Mouse (Mus musculus) MEL (cell line): Measurements from ENCODE around the gene Olfr554. TPM values are rescaled to one million over a fixed set of nuclear protein-coding genes. Genes with fewer than 3 reads are reported as not detected.

Experiments used
- DNase-seq: peaks from one replicate; pipeline ENCODE4 v3.0.0; 2011; ENCODE audit warnings: low read depth, low spot score
- H3K27ac ChIP-seq: 2 replicates; pipeline ENCODE4 v1.5.1; 2012; ENCODE audit warnings: low read depth, mild to moderate bottlenecking, control low read depth, low read length, moderate library complexity; ENCODE audit not compliant: control insufficient read depth
- H3K27me3 ChIP-seq, 2 experiments: fragments of 150-350 bp in 1 of 2; sonication (generic) in 1 of 2; 2 replicates each; pipeline ENCODE4 v1.6.1; 2012; ENCODE audit warnings: low read length in 2 of 2, mild to moderate bottlenecking in 2 of 2, improper control_type of control experiment in 1 of 2, moderate library complexity in 1 of 2; ENCODE audit not compliant: insufficient read depth in 2 of 2, control insufficient read depth in 1 of 2
- H3K36me3 ChIP-seq, 2 experiments: 2 replicates each; pipeline ENCODE4 v1.6.1; 2012 to 2014; ENCODE audit warnings: low read length in 2 of 2, improper control_type of control experiment in 1 of 2, inconsistent platforms in 1 of 2, mild to moderate bottlenecking in 1 of 2; ENCODE audit not compliant: insufficient read depth in 2 of 2, control insufficient read depth in 1 of 2
- H3K4me1 ChIP-seq, 2 experiments: fragments of 150-350 bp in 1 of 2; sonication (generic) in 1 of 2; 2 replicates each; pipeline ENCODE4 v1.6.1; 2012; ENCODE audit warnings: low read length in 2 of 2, improper control_type of control experiment in 1 of 2, mild to moderate bottlenecking in 1 of 2; ENCODE audit not compliant: insufficient read depth in 2 of 2, control insufficient read depth in 1 of 2
- H3K4me3 ChIP-seq, 2 experiments: fragments of 150-350 bp in 1 of 2; sonication (generic) in 1 of 2; 2 replicates each; pipeline ENCODE4 v1.5.1; 2012; ENCODE audit warnings: low read depth in 2 of 2, low read length in 2 of 2, mild to moderate bottlenecking in 2 of 2, moderate library complexity in 2 of 2, control low read depth in 1 of 2, improper control_type of control experiment in 1 of 2; ENCODE audit not compliant: control insufficient read depth in 1 of 2, insufficient read depth in 1 of 2
- H3K79me2 ChIP-seq: 2 replicates; pipeline ENCODE4 v1.6.1; 2012; ENCODE audit warnings: mild to moderate bottlenecking, low read length, moderate library complexity; ENCODE audit not compliant: control insufficient read depth, poor library complexity, insufficient read depth
- H3K9ac ChIP-seq: 2 replicates; pipeline ENCODE4 v1.6.1; 2012; ENCODE audit warnings: low read depth, mild to moderate bottlenecking, control low read depth, low read length, moderate library complexity; ENCODE audit not compliant: control insufficient read depth, poor library complexity, severe bottlenecking
- H3K9me3 ChIP-seq: fragments of 150-350 bp; sonication (generic); replicated peaks from 2 replicates; pipeline ENCODE4 v1.6.1; 2012; ENCODE audit warnings: mild to moderate bottlenecking, low read length, improper control_type of control experiment, moderate library complexity; ENCODE audit not compliant: insufficient read depth
- CHD1 ChIP-seq: IDR thresholded peaks from 2 replicates; pipeline ENCODE4 v1.6.1; 2012; ENCODE audit warnings: low read depth, mild to moderate bottlenecking, inconsistent platforms, low read length, improper control_type of control experiment
- CHD2 ChIP-seq: IDR thresholded peaks from 2 replicates; pipeline ENCODE4 v1.6.1; 2011; ENCODE audit warnings: low read length, improper control_type of control experiment
- CTCF ChIP-seq, 3 experiments: IDR thresholded peaks in 2 of 3; conservative IDR thresholded peaks in 1 of 3; 2 replicates each; pipeline ENCODE4 v1.5.1; 2011 to 2012; ENCODE audit warnings: low read length in 3 of 3, low read depth in 2 of 3, mild to moderate bottlenecking in 2 of 3, improper control_type of control experiment in 1 of 3, inconsistent platforms in 1 of 3, mixed read lengths in 1 of 3, moderate library complexity in 1 of 3; ENCODE audit not compliant: control insufficient read depth in 1 of 3, insufficient read depth in 1 of 3, poor library complexity in 1 of 3, severe bottlenecking in 1 of 3
- E2F4 ChIP-seq: IDR thresholded peaks from 2 replicates; pipeline ENCODE4 v1.6.1; 2011; ENCODE audit warnings: low read depth, low read length, improper control_type of control experiment, borderline replicate concordance
- GATA1 ChIP-seq: IDR thresholded peaks from 2 replicates; pipeline ENCODE4 v1.6.1; 2011; ENCODE audit warnings: low read depth, low read length, improper control_type of control experiment
- HCFC1 ChIP-seq: IDR thresholded peaks from 2 replicates; pipeline ENCODE4 v1.6.1; 2012; ENCODE audit warnings: low read depth, mild to moderate bottlenecking, inconsistent platforms, low read length, improper control_type of control experiment, moderate library complexity
- JUND ChIP-seq: IDR thresholded peaks from 2 replicates; pipeline ENCODE4 v1.6.1; 2011; ENCODE audit warnings: low read depth, mild to moderate bottlenecking, improper control_type of control experiment, low read length
- MAFK ChIP-seq: IDR thresholded peaks from 2 replicates; pipeline ENCODE4 v1.6.1; 2011; ENCODE audit warnings: low read depth, mild to moderate bottlenecking, low read length, improper control_type of control experiment, borderline replicate concordance
- MAX ChIP-seq: IDR thresholded peaks from 2 replicates; pipeline ENCODE4 v1.6.1; 2011; ENCODE audit warnings: low read length, improper control_type of control experiment
- MAZ ChIP-seq: IDR thresholded peaks from 2 replicates; pipeline ENCODE4 v1.6.1; 2012; ENCODE audit warnings: low read depth, mild to moderate bottlenecking, inconsistent platforms, low read length, improper control_type of control experiment
- MEF2A ChIP-seq: IDR thresholded peaks from 2 replicates; pipeline ENCODE4 v1.6.1; 2014; ENCODE audit warnings: low read depth, mild to moderate bottlenecking, inconsistent platforms, low read length, improper control_type of control experiment; ENCODE audit not compliant: poor library complexity, insufficient replicate concordance, severe bottlenecking; ENCODE audit errors: extremely low read depth
- MXI1 ChIP-seq: IDR thresholded peaks from 2 replicates; pipeline ENCODE4 v1.6.1; 2011; ENCODE audit warnings: mild to moderate bottlenecking, low read depth, low read length, improper control_type of control experiment
- MYC ChIP-seq: IDR thresholded peaks from 2 replicates; pipeline ENCODE4 v1.6.1; 2011; ENCODE audit warnings: low read depth, mild to moderate bottlenecking, low read length, improper control_type of control experiment, moderate library complexity
- NELFE ChIP-seq: IDR thresholded peaks from 2 replicates; pipeline ENCODE4 v1.6.1; 2011; ENCODE audit warnings: low read depth, low read length, improper control_type of control experiment
- NRF1 ChIP-seq: IDR thresholded peaks from 2 replicates; pipeline ENCODE4 v1.6.1; 2014; ENCODE audit warnings: low read depth, mild to moderate bottlenecking, inconsistent platforms, low read length, improper control_type of control experiment, moderate library complexity; ENCODE audit not compliant: poor library complexity, insufficient read depth, severe bottlenecking
- POLR2A ChIP-seq, 2 experiments: IDR thresholded peaks; 2 replicates each; pipeline ENCODE4 v1.6.1; 2011 to 2012; ENCODE audit warnings: low read length in 2 of 2, mild to moderate bottlenecking in 2 of 2, control low read depth in 1 of 2, improper control_type of control experiment in 1 of 2, low read depth in 1 of 2, moderate library complexity in 1 of 2; ENCODE audit not compliant: control insufficient read depth in 1 of 2, insufficient read depth in 1 of 2, poor library complexity in 1 of 2
- RAD21 ChIP-seq: IDR thresholded peaks from 2 replicates; pipeline ENCODE4 v1.6.1; 2011; ENCODE audit warnings: mild to moderate bottlenecking, low read depth, low read length, improper control_type of control experiment
- SIN3A ChIP-seq: IDR thresholded peaks from 2 replicates; pipeline ENCODE4 v1.6.1; 2012; ENCODE audit warnings: low read length, improper control_type of control experiment, inconsistent platforms
- SMC3 ChIP-seq: IDR thresholded peaks from 2 replicates; pipeline ENCODE4 v1.6.1; 2011; ENCODE audit warnings: low read depth, low read length, improper control_type of control experiment
- TAL1 ChIP-seq: IDR thresholded peaks from 2 replicates; pipeline ENCODE4 v1.6.1; 2012; ENCODE audit warnings: mild to moderate bottlenecking, inconsistent platforms, low read length, moderate library complexity, mixed read lengths
- TCF12 ChIP-seq: IDR thresholded peaks from 2 replicates; pipeline ENCODE4 v1.6.1; 2014; ENCODE audit warnings: low read depth, mild to moderate bottlenecking, inconsistent platforms, low read length, improper control_type of control experiment, moderate library complexity
- UBTF ChIP-seq: IDR thresholded peaks from 2 replicates; pipeline ENCODE4 v1.6.1; 2012; ENCODE audit warnings: low read depth, mild to moderate bottlenecking, inconsistent platforms, low read length, improper control_type of control experiment, moderate library complexity, borderline replicate concordance; ENCODE audit not compliant: insufficient read depth
- USF2 ChIP-seq, 2 experiments: IDR thresholded peaks; 2 replicates each; pipeline ENCODE4 v1.6.1; 2011 to 2012; ENCODE audit warnings: improper control_type of control experiment in 2 of 2, low read length in 2 of 2, borderline replicate concordance in 1 of 2, inconsistent platforms in 1 of 2, low read depth in 1 of 2, mild to moderate bottlenecking in 1 of 2; ENCODE audit not compliant: insufficient read depth in 1 of 2
- ZC3H11A ChIP-seq: IDR thresholded peaks from 2 replicates; pipeline ENCODE4 v1.6.1; 2012; ENCODE audit warnings: low read depth, mild to moderate bottlenecking, inconsistent platforms, low read length, improper control_type of control experiment
- ZKSCAN1 ChIP-seq: IDR thresholded peaks from 2 replicates; pipeline ENCODE4 v1.6.1; 2012; ENCODE audit warnings: low read depth, mild to moderate bottlenecking, inconsistent platforms, low read length, improper control_type of control experiment, moderate library complexity
- ZMIZ1 ChIP-seq: IDR thresholded peaks from 2 replicates; pipeline ENCODE4 v1.6.1; 2012; ENCODE audit warnings: low read depth, mild to moderate bottlenecking, inconsistent platforms, low read length, improper control_type of control experiment, moderate library complexity
- ZNF384 ChIP-seq: IDR thresholded peaks from 2 replicates; pipeline ENCODE4 v1.6.1; 2012; ENCODE audit warnings: low read depth, mild to moderate bottlenecking, inconsistent platforms, low read length, improper control_type of control experiment
- polyA plus RNA-seq, 2 experiments: library from polyadenylated mRNA; stranded (reverse) in 1 of 2; unstranded in 1 of 2; fragments of >175 nt in 1 of 2; fragments of >200 nt in 1 of 2; gene quantifications; 2 replicates each; pipeline versions ENCODE4 v1.2.1 to v1.2.4; 2012; ENCODE audit warnings: low replicate concordance in 2 of 2, low read depth in 1 of 2; ENCODE audit not compliant: insufficient read length in 2 of 2, insufficient read depth in 1 of 2, missing spikeins in 1 of 2
- total RNA-seq: library from RNA; depleted of rRNA; stranded (reverse); fragments of 300-350 nt; gene quantifications from 2 replicates; pipeline ENCODE4 v1.2.3, GENCODE M21; 2012

Olfr554 gene
- total and polyA plus RNA-seq, 3 experiments: not detected

GRCm38 (mm10) chr7:102658523-102658922 lies 20.3 kb downstream of the Olfr554 start, which contains the start of gene Olfr555:
Olfr555 (plus strand) TSS chr7:102658823.
- Histone ChIP-seq H3K9me3 (no peaks in the 10 kb centered on the region), H3K36me3 (no peaks in the 10 kb centered on the region), H3K4me1 (no peaks in the 10 kb centered on the region), H3K9ac (no peak within 1 kb of the TSS), H3K79me2 (no peaks in the 10 kb centered on the region), H3K4me3 (no peak within 1 kb of the TSS), H3K27ac (no peak within 1 kb of the TSS), H3K27me3 (peaks cover 0 to 3% of the 10 kb centered on the region in 2 experiments; a peak in 2 of 4 replicates)
- DNase-seq: no peak
- TF ChIP-seq MAZ (no peak), POLR2A (IDR thresholded peaks at IDR 0.05; ENCODE audit: control insufficient read depth in 1 of 2, insufficient read depth in 1 of 2, low read depth in 1 of 2, low read length in 2 of 2, poor library complexity in 1 of 2) (no peak), USF2 (IDR thresholded peaks at IDR 0.05; ENCODE audit: borderline replicate concordance in 1 of 2, insufficient read depth in 1 of 2, low read depth in 1 of 2, low read length in 2 of 2) (no peak), TAL1 (no peak), GATA1 (no peak), JUND (no peak), HCFC1 (no peak), SMC3 (no peak), TCF12 (no peak), CHD2 (no peak), SIN3A (no peak), CHD1 (no peak), ZMIZ1 (no peak), ZKSCAN1 (no peak), RAD21 (no peak), MAX (no peak), NELFE (no peak)

DNA sequence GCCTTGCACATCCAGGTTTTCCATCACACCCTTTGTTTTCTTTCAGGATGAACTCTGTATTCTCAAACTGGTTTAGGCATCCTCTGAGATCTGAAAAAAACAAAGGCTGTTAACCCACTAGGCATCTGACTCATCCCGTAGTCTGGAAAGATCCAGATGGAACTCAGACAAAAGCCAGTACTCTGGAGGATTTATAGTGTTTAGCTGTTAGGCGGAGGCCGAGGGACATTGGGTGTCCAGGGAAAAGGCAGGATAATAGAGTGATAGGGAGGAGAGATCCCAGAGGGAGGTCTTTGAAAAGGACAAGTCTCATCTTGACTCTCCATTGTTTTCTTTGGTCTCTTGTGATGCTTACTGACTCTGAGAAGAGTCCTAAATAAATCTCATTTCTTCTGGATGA lies 26.4 kb downstream of the Olfr554 start, which contains the start of gene Olfr556:
Gene Olfr556 (plus strand): TSS at position 301 of the 400 bp plus-strand sequence.
- DNase-seq: no peak
- Histone ChIP-seq H3K4me3 (no peak within 1 kb of the TSS), H3K36me3 (no peaks in the 10 kb centered on the region), H3K9me3 (no peaks in the 10 kb centered on the region), H3K4me1 (no peaks in the 10 kb centered on the region), H3K9ac (no peak within 1 kb of the TSS), H3K27me3 (peaks cover 0 to 1% of the 10 kb centered on the region in 2 experiments; a peak in 2 of 4 replicates), H3K79me2 (no peaks in the 10 kb centered on the region)
- TF ChIP-seq MYC (no peak), MXI1 (no peak), MEF2A (no peak), TAL1 (no peak), ZMIZ1 (no peak), CTCF (IDR thresholded peaks at IDR 0.05 in 2 of 3, conservative IDR thresholded peaks at IDR 0.05 in 1 of 3; ENCODE audit: control insufficient read depth in 1 of 3, insufficient read depth in 1 of 3, low read depth in 2 of 3, low read length in 3 of 3, poor library complexity in 1 of 3, severe bottlenecking in 1 of 3) (no peak), NRF1 (no peak), RAD21 (no peak), USF2 (IDR thresholded peaks at IDR 0.05; ENCODE audit: borderline replicate concordance in 1 of 2, insufficient read depth in 1 of 2, low read depth in 1 of 2, low read length in 2 of 2) (no peak), ZC3H11A (no peak), MAZ (no peak), E2F4 (no peak), TCF12 (no peak), ZNF384 (no peak), UBTF (no peak), MAFK (no peak)
- TF ChIP-seq, all 39 proteins: peak for 0
- no peak within 1 kb of the TSS for H3K27ac ChIP-seq
